Mouse (Mus musculus) inflammation-experienced regulatory T-cells, adult 6 months (primary cell): ENCODE measurements around the gene Rpl12. TPM values are rescaled to one million over a fixed set of nuclear protein-coding genes. Genes with fewer than 3 reads are reported as not detected.

Experiments used
- ATAC-seq: one replicate; pipeline ENCODE4 v1.8.0; 2017
- polyA plus RNA-seq, 3 experiments: library from polyadenylated mRNA; unstranded; fragments of 100-300 nt; shearing (Covaris generic); gene quantifications; one replicate each; pipeline ENCODE4 v1.2.1; 2017

The Rpl12 gene
- polyA plus RNA-seq, result 100 to 1,000 TPM in 1 of 3 experiments, 10 to 100 TPM in 2; 18.9 to 858 (median 48.2) TPM

DNA sequence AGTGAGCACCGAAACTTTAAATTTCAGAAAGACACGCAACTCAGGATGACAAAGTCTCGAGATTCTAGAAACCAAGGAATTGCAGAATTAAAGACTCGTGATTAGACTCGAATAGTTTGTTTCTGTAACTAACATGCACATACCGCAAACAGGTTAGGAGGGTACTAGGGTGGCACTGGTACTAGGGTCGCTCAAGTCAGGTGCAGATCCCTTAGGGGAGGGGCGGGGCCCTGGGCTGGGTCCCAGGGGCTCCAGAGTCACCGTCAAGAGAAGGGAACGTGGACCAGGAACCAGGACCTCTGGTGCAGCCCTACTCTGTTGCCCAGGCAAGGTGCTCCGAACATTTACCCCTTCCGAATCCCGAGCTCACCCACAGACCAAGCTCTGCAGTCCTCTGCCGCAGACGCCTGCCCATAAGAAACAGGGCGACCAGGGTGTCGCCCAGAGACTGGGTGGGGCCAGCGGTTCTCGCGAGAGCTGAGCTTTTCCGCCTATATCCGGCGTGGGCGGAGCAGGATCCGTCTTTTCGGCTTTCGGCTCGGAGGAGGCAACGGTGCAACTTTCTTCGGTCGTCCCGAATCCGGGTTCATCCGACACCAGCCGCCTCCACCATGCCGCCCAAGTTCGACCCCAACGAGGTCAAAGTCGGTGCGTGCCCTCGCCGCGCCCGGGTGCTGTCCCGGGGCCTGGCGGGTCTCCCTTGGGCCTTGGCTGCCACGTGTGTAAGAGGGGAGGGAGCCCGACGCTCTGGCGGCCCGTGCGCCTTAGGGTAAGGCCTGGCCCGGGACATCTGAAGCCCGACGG, at the start of gene Rpl12, which contains the start of gene Lrsam1:
Gene Rpl12 (plus strand): TSS at position 368 of the 804 bp plus-strand sequence.
Gene Lrsam1 (minus strand): TSS at position 423 of the 804 bp plus-strand sequence.
- peak; percentile 88 for ATAC-seq

DNA sequence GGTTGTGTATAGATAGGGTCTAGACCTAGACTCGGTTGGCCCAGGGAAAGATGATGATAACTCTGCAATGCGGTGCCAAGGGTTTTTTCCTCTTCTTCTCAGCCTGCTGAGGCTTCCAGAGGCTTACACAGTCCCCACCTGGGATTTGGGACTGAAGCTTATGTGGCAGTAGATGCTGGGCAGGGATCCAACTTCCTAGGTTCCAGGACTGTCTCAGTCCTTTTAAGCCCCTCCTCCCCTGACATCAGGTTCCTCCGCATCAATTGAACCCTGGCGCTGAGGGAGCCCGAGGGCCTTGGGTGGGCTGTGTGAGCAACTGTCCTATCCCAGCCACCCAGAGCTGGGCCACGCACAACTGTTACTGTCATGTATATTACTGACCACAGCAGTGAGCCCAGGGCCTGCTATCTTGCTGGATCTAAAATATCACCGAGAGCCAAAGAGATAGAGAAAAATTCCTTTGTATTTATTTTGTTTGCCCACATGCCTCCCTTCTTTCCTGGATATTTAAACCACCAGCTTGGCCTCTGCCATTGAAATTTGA, 49.6 kb upstream of the Rpl12 start:
- no peak for ATAC-seq

DNA sequence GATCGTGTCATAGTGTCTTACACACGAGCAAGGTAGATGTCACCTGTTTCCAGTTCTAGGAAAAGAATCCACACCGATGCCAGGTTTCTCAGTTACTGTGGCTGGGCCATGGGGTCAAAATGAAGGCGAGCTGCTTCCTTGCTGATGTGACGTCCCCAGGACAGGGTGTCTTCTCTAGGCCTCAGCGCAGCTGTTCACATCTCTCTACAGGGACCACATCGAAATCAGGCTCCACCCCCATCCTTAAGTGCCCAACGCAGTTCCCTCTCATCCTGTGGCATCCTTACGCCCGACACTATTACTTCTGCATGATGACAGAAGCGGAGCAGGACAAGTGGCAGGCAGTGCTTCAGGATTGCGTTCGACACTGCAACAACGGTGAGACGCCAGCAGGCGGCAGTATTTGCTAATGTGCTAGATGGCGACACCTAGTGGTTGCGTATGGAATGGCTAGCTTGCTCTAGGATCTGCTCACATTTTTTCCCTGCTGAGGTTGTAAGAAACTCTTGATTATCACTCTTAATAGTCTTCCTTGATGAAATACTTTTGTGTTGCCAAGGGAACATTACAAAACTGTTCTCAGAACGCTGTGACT, 49.1 kb upstream of the Rpl12 start:
- ATAC-seq, result peak; percentile 74

DNA sequence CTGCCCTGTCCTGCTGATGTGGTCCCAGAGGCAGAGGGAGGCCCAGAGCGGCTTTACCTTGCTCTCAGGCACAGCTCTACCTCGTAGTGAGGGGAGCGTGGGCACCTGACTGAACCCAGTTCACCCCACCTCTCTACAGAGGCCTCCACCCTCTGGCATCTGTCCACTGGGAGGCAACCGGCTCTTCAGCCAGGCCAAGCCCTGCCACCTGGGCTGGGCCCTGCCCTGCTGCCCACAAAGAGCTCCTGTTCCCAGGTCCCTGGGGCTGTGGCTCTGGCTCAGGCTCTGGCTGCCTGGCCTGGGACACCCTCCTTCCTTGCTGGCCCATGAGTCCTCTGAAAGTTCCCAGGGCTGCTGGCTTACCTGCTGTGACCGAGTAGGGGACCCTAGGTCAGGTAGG, 47.0 kb upstream of the Rpl12 start:
- no peak for ATAC-seq

DNA sequence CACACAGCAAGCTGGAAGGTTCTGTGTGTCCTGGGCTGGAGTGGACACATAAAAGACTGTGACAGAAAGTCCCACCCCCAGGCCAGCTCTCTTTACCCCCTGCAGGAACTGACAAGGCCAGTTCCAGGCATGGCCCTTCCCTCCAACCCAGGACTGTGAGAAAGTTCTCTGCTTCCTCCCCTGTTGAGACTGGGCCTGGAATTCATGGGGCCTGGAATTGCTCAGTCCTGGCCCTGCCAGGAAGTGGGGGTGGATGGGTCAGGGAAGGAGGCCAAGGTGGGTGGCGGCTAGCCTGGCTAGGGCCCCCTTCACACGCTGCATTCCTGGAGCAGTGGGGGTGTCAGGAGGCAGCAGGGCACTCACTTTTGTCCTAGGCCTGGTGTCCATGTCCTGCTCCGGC, 46.5 kb upstream of the Rpl12 start:
- no peak for ATAC-seq

DNA sequence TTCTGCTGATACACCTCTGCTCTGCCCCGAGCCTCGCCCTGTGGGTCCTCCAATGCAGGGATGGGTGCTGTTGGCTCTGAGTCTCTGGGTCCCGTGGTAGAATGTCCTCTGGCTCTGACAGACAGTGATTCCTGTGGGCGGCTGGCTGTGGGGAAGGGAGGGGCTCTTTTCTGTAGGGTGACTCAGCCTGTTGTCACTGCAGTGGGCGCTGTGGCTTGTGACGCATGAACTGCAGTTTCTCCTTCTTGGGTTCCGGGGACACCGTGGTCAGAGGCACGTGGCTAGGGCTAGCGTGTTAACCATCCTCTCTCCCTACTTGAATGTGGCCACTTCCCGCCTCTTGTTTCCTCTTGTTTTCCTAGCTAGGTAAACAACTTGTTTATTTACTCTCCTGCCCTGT, 43.8 kb upstream of the Rpl12 start:
- ATAC-seq, result peak; percentile 90

DNA sequence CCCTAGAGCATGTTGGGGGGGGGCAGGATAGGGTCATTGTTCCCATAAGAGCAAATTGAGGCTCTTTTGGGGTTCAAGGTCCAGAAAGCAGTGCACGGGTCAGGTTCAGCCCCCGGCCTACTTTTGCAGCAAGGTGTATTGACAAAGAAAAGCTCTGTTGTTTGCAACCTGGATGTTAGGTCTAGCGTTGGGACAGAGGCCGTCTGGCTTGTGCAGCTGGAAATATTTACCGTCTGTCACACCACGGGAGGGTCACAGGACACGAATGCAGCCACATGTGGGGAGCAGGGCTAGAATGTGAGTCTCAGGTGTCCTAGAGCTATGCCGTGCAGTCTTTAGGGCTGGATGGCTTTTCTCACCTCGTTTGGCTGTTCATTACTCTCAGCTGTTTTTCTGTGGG, 43.0 kb upstream of the Rpl12 start:
- ATAC-seq, result no peak

DNA sequence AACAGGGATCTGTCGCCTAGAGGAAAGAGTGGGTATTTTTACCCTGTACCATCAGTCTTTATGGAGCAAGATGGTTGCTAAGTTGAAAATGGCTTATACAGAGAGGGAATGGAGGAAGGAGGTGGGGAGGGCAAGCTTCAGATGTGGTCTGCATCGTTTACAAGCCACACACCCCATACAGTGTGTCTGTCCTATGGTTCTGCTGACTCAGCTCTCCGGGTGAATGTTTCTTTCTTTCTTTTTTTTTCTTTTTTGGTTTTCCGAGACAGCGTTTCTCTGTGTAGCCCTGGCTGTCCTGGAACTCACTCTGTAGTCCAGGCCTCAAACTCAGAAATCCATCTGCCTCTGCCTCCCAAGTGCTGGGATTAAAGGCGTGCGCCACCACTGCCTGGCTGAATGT, 40.1 kb upstream of the Rpl12 start:
- ATAC-seq, result no peak

DNA sequence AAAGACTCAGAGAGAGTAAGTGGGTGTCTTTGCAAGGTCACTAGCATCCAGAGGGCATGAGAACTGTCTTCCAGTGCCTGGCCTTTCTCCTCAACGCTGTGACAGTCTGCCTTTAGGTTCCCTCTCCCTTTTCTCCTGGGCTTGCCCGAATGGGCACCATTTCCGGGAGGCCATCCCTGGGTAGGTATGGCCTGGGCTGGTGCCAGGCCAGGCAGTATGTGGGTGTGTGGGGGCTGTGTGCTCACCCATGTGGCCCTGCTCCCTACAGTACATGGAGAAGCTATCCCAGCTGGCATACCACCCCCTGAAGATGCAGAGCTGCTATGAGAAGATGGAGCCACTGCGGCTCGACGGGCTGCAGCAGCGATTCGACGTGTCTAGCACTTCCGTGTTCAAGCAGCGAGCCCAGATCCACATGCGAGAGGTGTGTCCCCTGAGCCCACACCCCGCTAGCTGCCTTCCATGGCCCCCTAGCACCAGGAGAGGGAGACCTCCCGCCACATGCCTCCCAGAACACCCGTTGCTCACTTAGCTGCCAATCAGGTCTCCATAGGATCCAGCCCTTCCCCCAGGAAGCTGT, 39.5 kb upstream of the Rpl12 start:
- ATAC-seq, result no peak

DNA sequence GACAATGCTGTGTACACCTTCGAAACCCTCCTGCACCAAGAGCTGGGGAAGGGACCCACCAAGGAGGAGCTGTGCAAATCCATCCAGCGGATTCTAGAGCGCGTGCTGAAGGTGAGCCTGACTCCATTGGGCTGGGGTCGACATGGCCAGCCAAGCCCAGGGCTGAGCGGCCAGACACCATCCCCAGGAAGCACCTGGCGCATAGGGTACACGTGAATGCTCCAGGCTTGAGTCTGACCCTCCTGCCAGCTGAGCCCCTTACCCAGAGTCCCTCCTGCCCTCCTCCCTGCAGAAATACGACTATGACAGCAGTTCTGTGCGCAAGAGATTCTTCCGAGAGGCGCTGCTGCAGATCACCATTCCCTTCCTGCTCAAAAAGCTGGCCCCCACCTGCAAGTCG, 38.8 kb upstream of the Rpl12 start:
- ATAC-seq, result no peak

DNA sequence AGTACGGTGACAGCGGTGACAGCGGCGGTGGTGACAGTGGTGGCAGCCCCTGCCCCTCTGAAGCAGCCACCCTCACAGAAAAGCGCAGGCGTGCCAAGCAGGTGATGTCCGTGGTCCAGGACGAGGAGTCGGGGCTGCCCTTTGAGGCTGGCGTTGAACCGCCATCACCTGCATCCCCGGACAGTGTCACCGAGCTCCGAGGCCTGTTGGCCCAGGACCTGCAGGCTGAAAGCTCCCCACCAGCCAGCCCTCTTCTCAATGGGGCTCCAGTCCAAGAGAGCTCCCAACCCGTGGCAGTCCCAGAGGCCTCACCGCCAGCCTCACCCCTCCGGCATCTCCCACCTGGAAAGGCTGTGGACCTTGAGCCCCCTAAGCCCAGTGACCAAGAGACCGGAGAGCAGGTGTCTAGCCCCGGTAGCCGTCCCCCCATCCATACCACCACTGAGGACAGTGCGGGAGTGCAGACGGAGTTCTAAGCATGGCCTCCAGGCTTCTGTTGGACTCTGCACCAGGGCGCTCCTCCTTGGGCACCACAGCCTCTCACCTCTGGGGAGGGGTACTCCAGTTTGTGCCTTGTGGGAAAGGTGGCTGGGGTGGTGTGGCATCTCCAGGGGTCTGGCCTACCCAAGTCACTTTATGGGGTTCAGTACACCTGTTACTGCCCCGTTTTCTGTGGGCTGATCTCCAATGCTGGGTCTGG, 37.7 kb upstream of the Rpl12 start:
- ATAC-seq, result no peak

DNA sequence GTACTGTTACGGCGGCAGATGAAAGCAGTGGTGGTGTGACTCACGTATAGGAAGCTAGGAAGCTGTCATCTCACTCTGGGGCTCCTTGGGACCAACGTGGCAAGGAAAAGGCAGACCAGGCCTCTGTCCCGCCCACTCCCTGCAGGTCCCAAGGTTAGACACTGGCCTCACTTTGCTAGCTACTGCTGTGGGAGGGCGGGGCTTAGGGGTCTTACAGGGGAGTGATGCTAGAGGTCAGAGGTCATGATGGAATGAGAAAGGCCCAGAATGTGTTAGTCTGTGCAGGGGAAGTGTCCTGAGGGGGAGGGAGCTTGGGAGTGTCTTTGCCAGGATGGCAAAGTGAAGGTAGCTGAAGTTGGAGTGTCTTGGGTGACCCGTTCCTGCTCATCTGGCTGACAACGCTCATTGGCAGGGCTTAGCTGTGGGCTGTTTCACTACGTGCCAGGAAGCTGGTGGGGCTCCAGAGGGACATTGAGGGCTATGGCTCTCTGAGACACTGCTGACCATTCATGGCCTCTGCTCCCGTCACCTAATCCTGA, 37.0 kb upstream of the Rpl12 start:
- no peak for ATAC-seq

DNA sequence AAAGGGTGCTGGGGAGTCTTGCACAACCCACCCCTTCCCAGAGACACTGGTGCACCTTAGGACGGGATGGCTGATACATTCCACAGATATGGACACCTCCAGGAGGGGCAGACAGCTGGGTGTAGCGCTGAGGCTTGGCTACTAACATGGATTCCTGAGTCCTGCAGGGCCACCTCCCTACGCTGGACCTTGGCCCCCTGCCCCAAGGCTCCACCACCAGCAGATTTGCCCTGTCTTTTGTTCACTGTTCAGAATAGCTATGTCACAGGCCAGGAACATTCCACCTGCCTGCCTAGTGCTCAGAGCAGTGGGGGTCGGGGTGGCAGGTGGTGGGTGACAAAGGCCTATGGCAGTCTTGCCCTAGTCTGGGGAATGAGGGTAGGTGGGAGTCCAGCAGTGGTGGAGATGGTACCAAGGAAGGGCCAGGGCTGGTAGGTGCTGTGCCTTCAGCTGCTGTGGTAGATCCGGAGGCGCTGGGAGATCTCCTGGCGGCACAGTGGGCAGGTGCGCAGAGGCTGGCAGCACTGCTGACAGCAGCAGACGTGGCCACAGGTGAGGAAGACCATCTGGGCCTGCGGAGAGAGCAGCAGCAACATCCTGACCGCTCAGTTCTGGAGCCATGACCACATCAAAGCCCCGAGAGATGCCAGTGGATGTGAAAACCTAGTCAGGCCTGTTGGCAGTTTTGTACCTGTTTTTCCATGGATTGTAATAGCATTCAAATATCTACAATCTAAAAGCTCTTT, 34.9 kb upstream of the Rpl12 start:
- ATAC-seq, result no peak

DNA sequence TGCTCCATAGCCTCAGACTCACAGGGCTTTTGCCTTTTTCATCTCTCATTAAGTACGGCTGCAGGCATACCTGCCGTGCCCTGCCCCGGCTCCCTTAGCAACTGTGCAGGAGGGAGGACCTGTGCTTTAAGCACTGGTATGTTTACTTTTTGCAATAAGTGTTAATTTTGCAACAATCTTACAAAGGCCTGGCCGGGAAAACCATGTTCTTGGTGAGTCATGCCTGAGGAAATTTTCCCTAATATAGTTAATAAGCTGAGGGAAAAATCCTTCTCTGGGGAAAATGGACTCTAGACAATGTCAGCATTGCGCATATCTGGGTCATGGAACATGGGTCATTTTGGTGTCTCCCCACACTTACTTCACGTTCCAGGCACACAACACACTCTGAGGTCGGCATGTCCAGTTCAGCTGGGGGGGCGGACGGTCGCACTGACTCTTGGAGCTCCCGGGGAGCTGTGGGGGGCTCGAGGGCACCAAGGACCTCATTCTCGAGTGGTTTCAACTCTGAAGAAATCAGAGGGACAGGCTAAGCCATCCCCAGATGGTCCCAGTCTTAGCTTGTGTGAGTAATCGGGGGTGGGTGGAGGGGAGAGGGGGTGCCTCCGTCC, 33.6 kb upstream of the Rpl12 start:
- no peak for ATAC-seq

DNA sequence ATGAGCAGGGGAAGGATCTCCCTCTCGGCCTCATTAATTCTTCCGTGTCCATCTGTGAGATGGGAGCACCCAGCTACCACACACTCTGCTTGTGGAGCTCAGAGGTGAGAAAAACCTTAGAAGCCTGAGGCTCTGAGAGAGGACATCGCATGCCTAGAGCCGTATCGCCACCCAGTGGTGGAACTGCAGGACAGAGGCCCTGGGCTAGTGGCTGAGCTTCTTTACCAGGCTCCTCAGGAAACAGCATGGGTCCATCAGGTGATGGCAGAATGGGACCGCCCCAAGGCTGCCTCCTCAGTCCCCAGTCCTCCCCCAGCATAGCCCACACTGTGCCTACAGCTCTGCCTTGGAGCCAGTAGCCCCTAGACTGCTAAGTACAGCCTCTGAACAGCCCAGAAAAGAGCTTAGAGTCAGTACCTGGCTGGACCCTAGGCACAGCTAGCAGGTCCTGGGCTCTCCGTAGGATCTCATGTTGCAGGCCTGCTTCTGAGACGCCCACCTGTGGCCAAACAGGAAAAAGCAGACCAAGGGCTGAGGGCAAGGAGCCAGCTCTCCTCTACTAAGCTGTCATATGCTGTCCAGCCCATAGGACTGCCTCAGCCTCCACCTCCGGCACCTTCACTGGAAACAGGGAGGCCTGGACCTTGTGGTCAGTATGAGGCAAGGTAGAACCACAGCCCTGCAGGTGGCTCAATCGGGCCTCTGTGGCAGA, 33.0 kb upstream of the Rpl12 start:
- ATAC-seq, result no peak

DNA sequence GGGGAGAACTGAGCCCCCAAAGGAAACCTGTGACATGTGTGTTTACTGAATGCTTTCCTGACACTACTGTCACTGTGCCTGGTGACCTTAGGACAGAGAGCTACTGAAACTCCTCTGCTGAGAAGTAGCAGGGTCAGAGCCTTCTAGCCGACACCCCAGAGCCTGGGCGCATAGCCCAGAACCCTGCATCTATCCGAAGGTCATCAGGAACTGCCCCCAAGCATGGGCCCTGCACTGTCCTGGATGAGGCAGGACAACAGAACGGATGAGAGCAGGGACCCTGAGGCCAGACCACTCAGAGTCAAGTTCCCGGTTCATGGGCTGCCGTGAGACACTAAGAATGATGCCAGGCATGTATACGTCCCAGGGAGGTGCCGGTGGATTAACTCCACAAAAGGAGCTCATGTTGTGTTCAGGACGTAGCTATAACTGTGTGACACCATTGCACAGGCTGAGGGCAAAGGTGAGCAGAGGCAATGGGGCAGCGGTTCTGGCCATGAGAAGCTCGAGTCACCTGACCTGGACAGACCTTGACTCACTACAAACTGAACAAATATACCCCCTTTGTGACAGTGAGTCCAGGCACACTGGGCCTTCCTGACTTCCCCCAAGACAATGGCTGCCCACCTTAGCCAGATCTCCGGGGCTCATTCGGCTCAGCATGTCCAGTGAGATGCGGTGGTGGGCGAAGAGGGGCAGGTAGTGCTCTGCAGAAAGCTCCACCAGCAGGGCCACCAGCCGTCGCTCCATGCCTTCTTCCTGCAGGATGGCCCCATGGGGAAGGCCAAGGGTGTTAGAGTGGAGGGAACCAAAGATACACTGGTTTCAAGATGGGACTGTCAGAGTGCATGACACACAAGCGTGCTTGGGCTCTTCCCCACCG, 32.2 kb upstream of the Rpl12 start:
- no peak for ATAC-seq

DNA sequence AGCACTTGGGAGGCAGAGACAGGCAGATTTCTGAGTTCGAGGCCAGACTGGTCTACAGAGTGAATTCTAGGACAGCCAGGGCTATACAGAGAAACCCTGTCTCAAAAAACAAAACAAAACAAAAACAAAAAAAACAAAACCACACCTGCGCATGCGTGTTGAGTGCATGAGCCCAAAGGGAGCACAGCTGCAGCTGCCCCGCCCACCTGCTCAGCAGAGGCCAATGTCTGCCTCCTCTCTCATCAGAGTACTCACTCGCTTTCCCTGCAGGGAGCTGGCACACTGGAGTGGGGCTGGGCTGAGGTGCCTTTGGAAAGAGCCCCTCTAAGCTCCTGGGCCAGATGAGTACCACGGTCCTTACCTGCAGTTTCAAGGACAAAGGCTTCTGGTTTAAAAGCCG, 29.6 kb upstream of the Rpl12 start:
- no peak for ATAC-seq

DNA sequence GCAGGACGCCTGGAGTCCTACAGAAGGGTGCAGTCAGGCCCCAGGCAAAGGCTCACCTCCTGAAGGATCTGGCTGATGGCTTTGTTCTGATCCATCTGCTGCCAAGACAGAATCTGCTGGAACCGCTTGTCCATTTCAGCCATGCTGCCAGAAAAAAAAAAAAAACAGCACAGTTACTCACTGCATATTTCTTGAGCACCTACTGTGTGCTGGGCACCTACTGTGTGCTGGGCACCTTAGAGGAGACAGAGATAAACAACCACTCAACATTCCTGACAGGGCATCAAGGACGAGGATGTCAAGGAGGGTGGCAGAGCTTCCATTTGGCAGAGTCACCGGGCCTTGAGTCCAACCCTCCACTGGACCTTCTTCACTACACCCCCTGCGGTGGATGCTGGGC, 22.6 kb upstream of the Rpl12 start:
- ATAC-seq, result no peak

DNA sequence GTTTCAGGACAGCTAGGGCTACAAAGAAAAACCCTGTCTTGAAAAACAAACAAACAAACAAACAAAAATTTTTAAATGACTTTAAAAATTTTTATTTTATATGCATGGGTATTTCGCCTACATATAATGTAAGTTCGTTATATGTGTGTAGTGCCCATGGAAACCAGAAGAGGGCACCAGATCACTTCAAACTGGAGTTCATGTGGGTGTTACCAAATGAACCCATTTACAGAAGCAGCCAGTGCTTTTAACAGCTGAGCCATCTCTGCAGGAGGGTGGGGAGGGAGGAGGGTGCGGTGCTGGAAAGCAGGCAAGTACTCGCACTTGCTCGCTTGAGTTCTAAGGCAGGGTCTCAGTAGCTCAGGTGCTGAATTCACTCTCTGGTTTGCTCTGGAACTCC, 21.9 kb upstream of the Rpl12 start:
- no peak for ATAC-seq

DNA sequence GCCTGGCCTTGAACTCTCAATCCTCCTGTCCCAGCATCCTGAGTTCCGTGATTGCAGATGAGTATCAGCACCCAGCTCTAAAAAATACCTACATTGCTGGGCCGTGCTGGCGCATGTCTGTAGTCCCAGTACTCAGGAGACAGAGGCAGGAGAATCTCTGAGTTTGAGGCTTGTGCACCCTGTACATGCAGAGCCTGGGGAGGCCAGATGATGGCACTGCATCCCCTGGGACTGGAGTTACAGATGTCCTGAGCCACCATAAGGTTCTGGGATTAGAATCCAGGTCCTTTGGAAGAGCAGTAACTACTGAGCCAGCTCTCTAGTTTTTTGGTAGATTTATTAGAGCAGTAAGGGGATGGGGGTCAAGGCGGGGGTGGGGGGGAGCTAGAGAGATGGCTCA, 20.9 kb upstream of the Rpl12 start:
- no peak for ATAC-seq
